Mouse (Mus musculus): Measurements from ENCODE around the gene Cst13.
A peak's percentile ranks its signal among the peaks of the same experiment; 100 is the strongest.

Gene Cst13

DNA sequence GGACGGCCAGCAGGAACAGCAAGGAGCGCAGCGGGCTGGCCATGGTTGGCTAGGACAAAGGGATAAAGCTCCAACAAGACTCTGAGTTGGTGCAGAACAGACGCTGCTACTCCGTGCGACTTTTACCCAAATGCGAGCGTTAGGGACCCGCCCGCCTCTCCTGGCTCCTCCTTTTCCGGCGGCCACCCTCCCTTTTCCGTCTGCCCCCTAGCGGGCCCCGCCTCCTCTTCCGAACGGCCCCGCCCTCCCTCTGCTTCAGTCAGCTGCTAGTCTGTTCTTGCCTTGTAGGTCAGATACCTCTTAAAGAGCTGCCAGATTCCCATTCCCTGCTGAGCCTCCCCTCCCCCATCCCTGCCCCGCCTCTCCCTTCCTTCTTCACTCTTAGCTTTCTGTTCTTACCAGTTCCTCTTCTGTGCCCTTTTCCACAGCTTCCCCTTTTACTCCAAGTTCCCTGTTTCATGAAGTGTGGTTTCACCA, 55.5 kb downstream of the Cst13 start, which contains the start of gene Cst3:
Cst3 (minus strand) TSS at position 358 of the 477 bp plus-strand sequence.
- DNase-seq: peak; percentile 93 to 95

GRCm38 (mm10) chr2:148877016-148877770, 57.3 kb downstream of the Cst13 start:
- peak in 1 of 2 experiments; percentile 29 for DNase-seq

DNA sequence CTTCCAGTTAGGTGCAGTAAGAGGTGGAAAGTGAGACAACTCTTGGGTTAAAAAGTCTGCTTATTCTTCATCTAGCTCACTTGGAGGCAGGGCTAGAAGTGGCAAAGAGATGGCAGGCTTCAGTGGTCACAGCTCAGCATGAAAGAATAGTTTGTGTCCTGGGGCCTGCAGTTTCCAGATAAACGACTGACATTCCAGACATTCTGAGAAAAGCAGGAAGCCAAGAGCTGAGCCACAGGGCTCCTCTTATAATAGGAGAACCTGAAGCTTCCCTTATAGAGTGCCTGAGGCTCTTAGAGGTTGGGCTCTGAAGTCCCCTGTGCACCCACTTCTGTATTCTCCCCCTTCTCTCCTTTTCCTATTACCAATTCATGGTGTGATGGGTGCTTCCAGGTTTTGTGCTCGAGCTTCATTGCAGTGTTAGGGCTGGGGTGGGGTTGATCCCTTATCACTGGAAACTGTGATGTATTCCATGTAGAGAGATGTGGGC, 58.8 kb downstream of the Cst13 start:
- DNase-seq: no peak

DNA sequence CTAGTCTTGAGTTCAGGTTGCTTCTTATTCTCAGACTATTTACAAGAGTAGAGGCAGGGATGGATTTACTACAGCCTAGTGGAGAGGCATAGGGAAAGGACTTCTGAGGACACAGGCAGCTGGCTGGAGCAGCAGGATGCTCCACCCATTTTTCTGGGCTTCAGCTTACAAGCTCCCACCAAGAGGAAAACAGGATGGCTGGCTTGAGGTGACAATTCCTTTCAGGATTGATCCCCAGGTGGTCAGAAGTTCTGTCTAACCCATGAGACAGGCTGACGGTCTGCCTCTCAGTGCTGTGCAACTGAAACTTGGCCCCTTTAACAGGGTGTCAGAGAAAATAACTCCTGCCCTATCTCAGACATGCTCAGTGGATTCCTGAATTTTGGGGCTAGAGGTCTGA, 59.3 kb downstream of the Cst13 start:
- no peak for DNase-seq
